Mouse (Mus musculus) brain, adult 2 months (tissue): Measurements from ENCODE around the gene Ugt1a7c.

Source experiments
- DNase-seq: peaks from one replicate; pipeline ENCODE4 v3.0.0; 2011; ENCODE audit warnings: low read depth, low spot score

Ugt1a7c gene

DNA sequence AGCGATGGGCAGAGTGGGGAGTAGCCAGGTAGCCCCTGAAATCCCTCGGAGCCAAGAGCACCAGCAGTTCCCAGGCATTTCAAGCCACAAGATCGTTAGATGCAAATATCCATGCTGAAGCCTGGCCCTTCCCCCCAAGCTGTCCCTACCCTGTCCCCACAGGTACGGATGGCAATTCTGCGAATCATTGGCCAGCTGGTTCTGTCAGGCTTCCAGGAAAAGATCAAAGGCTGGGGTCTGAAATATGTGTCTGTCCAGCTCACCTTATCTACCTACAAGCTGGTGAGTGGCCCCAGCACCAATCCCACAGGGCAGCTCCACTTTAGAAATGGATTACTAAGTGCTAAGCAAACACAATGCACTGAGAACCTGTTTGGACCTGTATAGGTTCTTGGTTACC is 142.4 kb downstream of the Ugt1a7c start:
- no peak for DNase-seq

DNA sequence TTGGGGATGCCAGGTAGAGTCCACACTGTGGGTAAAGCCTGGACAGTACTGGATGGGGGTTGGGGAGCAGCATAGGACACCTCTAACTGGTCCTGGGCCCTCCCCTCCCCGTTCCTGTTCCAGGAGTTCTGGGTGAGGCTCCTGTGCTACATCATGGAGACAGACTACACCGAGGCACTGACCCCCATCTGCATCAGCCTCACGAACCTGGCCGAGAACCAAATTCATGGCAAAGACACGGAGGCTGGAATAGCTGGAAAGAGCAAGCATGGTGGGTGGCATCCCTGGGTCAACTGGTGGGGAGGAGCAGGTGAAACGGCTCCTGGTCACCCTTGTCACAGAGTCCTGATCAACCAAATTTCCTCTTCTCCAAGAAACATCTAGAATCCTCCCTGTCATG is 143.9 kb downstream of the Ugt1a7c start:
- DNase-seq: no peak

DNA sequence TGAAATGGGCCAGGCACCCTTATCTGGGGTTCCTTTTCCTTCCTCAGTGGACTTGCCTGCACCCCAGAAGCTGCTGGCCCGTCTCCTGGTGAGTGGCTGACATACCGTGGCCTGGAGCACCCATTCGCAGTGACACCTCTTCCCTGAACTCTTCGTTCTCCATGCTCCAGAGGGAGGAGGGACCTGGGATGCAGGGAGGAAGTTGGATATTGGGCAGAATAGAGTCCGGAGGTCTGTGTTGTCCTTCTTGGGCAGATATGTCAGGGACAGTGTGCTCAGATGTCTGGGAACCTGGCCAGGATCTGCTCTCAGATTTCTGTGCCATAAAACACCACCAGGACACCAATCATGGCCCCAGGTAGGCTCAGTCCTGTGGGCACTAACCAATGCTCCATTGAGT is 145.2 kb downstream of the Ugt1a7c start:
- DNase-seq: no peak

DNA sequence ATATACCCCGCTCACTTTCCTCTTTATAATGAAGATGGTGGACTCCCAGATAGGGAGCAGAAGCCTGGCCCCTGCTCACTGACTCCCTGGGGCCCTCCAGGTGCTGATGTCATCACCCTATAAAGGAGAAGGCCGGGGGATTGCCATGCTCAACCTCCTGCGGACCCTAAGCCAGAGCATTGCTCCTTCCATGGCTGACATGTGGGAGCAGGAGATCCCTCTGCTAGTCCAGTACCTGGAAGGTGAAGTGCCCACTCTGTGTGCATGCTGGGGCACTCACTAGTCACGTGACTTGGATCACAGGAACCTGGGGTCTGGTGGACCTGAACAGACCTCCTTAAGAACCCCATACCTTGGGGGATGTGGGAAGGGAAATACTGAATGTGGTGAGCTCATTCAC is 145.7 kb downstream of the Ugt1a7c start:
- no peak for DNase-seq

DNA sequence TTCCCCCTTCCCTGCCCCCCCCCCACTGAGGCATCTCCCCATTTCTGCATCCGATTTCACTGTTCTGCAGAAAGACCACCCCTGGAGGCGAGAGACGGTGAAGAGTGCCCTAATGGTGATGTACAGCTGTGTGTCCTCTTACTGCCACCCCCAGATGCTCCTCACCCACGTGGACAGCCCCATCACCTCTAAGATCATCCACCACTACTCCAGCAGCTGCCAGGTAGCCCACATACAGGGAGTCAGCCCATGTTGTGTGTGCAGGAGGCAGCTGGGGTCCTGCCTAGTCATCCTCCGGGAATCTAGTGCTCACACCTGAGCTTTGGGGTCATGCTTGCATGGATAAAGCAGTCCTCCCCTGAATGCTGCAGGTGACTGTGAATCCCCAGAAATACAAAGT is 149.0 kb downstream of the Ugt1a7c start:
- no peak for DNase-seq

DNA sequence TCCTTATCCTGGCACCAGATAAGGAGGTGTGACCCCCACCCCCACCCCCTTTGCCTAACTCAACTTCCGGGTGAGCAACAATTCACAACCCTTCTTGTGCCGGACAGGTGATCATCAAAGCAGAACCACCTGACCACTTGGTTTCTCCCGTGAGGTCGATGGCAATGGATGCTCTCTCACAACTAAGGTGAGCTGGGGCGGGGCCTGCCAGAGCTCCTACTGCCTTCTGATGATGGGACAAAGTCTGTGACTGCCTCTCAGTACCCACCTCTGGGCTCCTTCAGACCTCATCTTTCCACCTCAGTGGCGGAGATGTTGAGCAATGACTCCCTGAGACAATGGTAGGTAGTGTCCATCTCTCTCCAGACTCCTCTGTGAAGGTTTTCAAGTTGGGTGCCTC is 151.0 kb downstream of the Ugt1a7c start:
- no peak for DNase-seq

DNA sequence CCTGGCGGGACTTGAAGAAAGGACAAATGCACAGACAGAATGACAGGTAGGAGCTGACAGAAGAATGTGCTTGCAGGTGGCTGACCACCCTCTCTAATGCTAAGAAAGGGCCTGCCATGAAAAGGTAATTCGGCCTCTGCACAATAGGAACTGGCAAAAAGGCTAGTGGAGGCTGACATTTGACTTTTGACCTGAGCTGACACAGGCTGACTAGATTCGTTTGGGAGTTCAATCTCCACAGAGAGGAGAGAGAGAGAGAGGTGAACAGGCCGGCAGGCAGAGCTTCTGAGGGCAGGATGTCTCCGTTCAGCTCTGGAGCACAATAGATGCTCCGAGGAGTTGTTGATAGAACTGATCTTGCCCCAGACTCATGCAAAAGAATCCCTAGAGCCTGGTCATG is 151.5 kb downstream of the Ugt1a7c start:
- DNase-seq: no peak

DNA sequence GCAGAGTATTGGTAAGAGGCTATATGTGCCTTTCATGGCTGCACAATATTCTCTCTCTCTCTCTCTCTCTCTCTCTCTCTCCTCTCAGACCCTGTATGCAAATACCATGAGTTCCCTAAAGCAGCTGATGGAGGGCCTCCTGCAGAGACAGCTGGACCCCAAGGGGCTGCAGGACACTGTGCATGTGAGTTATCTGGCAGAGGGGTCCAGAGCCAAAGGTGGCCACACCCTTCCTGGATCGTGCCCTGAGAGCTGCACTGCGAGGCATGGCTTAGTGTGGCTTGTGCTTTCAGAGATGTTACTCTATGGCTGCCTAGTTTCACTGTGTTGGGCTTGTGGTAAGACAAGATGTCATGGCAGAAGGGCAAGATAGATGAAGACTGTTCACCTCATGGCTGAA is 152.8 kb downstream of the Ugt1a7c start:
- no peak for DNase-seq

DNA sequence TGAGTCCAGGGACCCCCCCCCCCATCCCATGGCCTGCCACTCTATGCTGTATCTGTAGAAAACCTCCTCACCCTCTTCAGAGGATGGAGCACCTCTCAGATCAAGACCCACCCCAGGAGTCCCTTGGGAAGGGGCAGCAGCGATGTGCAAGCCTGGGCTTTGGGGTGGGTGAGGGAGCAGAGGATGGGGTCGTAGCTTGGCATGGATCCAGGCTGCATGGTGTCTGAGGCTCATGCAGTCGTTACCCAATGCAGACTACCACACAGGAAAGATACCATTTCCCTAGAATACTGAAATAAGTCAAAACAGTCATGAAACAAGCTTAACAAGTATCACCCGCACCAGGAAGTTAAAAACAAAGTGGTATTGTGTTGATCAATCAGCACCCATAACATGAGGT is 153.8 kb downstream of the Ugt1a7c start:
- no peak for DNase-seq

DNA sequence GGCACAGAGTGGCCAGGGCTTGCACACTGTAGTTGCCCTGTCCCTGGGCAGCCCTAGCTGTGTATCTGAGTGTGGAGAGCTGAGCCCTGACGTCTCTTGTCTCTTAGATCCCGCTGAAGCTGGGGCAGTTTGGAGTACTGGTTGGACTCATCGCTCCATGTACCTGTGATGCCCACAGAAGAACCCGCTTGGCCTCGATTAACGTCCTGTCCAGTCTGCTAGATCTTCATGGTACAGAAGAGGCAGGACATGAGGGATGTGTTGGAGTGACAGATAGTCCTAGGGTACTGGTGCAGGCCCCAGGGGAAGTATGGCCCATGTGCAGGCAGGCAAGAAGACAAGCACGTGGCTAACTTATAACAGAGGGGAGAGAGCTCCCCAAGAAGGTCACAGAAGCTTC is 154.7 kb downstream of the Ugt1a7c start:
- DNase-seq: no peak

DNA sequence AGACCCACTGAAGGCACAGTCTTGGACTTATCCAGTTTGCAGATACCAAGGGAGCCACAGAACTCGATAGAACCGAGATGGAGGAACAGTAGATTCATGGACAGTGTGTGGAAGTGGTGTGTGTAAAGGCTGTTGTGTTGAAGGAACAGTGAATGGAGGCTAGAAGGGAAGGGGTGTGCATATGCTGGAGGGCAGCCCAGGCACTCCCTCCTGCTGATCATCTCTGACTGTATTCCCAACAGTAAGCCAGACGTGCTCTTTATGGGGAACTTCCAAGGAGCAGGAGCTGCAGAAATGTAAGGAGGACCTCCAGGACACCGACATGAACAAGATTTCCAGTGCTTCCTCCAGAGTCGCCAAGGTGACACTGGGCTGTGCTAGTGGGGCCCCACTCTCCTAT is 155.2 kb downstream of the Ugt1a7c start:
- DNase-seq: no peak

DNA sequence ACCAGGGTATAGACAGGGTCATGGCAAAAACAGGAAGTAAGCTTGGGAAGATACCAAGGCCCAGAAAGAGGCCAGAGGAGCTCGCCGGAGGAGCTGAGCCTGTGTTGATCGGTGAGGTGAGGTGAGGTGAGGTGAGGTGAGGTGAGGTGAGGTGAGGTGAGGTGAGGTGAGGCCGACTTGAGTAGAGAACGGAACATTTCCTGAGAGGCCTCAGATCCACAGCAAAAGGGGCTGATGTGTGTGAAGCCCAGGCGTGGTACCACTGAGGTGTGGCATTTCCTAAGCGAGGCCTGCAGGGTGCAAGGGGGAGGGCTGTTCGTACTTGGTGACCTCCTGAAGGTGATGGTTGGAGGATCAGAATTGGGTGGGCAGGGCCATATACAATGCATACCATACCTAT is 158.2 kb downstream of the Ugt1a7c start:
- no peak for DNase-seq

DNA sequence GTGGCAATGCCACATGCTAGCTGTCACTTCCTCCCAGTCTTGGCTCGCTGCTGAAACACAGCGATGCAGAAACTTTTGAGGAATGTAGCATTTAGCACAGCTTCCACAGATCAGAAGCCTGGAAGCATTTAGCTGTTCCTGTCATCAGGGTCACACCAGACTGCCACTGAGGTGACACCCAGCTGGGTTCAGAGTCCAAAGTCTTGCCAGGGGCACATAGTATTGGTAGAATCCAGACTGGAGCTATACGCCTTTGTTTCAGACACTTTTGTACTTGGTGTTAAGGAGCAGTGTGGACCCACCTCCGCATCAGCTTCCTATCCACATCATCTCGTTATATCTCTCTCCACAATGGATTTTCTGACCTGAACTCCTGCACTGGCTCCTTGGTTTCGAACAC is 158.7 kb downstream of the Ugt1a7c start:
- no peak for DNase-seq

DNA sequence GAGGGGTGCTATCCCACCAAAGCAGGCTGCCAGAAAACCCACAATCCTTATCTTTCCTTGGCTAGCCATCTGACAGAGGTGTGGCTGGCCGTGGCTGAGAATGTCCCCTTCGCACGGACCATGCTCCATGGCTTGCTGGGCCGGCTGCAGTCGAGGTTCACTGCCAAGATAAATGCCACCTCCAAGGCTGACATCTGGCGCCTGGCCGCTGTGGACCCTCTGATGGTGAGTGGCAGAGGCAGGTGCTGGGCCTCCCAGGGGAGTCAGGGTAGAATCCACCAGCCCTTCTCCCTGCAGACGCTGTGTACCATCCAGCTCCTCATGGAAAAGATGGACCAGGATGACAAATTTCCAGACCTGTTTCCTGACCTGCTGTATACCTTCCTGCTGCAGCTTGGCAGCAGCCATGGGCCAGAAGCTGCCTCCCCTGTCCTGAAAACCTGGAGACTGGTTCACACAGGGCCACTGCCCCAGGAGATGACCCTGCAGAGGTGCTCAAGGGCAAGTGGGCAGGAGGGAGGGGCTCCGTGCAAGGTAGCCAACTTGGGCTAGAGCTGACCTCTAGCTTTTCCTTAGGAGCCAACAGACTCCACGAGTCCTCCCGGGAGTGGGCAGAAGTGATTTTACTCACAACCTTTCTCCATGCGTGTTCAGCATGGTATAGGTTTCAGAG is 160.1 kb downstream of the Ugt1a7c start:
- DNase-seq: no peak

DNA sequence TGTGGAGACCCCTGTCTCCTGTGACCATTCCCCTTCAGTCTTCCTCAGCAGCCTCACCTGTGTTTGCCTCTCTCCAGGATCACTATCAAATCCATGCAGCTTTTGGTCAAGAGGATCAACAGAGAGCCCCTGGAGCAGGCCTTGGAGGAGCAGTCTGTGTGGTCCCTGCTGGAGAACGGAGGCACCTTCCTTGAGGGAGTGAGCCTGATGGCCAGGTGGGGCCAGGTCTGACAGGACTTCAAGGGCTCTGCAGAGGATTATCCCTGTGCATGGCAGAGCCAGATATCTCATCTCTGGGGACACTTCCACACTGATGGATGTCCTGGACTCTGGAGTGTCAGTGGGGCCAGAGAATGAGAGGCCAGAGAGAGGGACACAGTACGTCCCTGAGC is 160.6 kb downstream of the Ugt1a7c start:
- DNase-seq: no peak

DNA sequence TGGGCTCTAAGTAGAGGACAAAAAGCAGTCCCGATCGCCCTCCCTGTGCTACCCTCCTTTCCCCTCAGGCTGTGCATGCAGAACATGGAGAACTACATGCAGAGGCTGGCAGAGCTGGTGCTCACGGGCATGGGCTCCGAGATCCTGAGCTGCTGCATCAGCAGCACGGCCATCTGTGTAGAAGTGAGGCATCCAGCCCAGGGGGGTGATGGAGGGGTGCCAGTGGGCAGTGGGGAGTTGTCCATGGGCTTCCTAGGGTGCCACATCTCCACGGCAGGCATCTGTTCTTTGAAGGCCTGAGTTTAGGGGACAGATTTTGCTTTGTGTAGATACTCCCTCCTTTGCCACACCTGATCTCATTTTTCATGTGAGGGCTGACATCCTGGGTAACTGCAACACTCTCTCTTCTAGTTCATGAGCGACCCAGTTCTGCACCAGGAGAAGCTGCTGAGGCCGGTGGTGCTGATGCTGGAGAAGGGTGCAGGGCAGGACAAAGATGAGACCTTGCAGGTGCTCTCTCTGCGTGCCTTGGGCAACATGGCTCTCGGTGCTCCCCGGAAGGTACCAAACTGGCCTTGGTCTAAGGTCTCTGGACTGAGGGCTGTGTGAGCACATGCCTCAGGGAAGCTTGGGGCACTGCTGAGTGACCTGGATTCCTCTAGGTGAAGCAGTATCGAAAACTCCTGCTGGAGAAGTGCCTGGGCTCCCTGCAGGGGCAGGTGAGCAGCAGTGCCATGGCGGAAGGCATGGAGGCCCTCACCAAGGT is 161.3 kb downstream of the Ugt1a7c start:
- DNase-seq: no peak

DNA sequence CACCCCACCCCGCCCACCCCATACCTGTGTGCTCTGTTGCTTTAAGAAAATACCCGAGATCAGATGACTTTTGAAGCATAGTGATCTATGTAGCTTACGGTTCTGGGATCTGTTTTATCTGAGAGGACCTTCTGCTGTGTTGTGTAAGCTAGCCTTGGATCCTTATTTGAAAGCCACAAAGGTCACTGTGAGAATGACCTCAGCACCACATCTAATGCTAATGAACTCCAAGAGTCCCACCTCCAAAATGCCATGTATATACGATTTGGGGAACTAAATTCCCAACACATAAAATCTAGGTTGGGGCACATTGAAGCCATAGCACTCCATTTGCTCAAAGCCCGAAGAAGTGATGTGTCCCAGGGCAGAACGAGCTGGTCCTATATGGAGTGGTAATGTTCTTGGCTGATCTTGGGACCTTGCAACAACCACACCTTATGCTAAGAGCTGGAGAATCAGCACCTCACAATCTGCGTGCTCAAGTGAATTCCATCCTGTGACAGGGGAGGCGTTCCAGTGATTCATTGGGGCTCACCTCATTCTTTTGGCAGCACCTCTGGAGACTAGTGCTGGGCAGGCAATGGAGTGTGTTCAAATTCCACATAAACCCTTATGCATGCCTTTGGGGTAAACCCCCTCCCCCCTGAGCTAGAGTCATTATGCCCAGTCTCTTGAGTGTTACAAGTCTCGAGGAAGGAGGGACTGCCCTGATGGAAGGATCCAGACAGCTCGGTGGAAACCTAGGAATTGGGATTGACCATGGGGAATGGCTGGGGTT is 162.2 kb downstream of the Ugt1a7c start:
- no peak for DNase-seq

DNA sequence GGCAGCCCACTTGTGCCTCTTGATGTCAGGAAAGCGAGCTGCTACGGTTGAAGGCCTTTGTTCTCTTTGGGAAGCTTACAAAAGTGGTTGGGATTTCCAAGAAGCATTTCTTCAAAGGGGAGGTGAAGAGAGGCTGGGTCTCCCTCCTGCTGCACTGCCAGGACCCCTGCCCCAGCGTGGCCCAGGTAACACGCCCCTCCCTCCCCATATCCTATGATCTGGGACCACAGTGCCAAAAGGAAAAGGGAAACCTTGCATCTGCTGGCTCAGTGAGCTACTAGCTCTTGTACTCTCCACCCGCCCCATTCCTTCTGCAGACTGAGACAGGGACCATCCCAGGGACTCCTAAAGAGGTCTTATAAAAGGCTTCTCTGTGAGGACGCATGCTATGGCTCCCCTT is 162.8 kb downstream of the Ugt1a7c start:
- no peak for DNase-seq

DNA sequence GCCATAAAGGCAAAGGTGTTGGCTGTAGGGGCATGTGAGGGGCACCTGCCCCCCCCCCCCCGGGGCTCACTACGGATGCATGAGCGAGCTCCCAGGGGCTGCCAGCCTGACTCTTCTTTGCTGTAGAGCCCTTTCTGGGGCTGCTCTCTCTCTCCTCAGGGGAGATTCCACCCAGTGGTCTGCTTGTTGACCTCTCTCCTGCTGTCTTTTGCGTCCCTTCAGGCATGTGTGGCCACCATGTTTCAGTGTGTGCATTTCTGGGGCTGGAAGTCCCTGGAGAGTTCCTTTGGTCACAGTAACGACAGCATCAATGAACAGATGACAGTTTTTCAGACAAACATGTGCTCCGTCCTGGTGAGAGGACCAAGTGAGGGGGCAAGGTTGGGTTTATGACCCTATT is 163.5 kb downstream of the Ugt1a7c start:
- DNase-seq: no peak

DNA sequence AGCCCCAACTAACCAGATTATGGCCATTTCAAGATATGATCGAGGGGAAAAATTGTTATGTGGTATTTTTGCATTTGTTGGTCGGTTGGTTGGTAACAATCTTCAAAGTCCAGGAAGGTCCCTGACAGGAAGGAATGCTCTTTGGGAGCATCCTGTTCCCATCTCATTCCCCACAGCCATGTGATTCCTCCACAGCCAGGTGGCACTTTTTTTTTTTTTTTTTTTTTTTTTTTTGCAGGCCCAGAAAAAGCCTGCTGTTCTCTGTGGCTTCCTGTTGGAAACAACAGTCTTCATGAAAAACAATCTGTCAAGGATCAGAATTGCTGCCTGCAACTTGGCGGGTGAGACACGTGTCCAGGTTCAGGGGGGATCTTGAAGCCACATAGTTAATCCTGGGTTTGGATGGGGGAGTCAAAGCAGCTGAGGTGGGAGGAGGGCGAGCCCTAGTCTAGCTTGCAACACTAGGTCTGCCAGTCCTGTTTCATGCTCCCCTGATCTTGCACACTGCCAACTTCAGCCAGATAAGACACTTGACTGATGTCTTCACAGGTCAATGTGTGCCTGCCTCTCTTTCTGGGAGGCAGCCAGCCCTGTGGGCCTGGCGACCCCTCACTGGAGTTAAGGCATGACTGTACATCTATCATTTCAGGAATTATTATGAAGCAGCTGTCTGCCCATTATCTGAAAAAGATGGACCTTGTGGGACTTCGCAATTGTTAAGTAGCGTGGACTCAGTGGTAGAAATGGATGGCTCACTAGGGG is 164.2 kb downstream of the Ugt1a7c start:
- DNase-seq: peak; percentile 53

DNA sequence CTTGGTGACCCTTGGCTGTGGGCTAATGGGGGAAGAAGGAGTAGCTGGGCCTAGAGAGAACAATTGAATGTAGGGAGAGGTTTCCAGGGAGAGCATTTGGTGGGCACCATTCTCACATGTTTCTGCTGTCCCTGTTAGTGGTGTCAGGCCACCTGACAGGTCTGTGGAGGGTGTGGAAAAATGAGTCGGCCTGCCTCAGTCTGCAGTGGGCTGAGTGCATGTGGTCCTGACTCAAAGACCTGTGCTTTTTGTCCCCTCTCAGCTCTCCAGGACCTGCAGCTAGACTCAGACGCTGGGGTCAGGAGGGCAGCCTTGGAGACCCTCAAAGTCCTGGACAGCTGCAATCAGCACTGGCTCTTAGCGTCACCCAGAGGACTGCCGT is 164.8 kb downstream of the Ugt1a7c start:
- no peak for DNase-seq

DNA sequence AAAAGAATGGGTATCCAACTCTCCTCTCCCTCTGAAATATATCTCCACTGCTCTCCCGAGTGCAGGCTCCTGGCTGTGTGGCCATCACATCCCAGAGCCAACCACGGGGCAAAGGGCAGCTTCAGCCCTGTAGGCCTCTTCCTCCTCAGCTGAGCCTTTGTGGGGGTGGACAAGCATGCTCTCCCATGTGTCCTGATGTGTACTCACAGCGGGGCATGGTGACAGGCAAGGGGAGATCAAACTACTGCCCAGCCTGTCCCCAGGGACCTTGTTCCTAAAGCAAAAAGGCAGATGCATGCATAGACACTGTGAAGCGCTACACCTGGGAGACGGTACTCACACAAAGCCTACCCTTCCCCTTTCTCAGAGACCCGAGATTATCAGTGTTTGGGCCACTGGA is 165.3 kb downstream of the Ugt1a7c start:
- no peak for DNase-seq
